In genomic region chr4:46718624-46719023, GRCm38 (mm10) we compare ENCODE assay signal across 22 mouse cellular contexts.
DNase-seq lines count a peak whose midpoint lies in the region; ATAC-seq lines count a peak whose summit lies in the region.
"Had no signal": no experiment of that assay in that cellular context is flagged by ENCODE, and none has a peak within 500 bp of the region (broad histone marks: within the 10 kb centered on the region; RNA-seq: fewer than 3 reads in every experiment).

No protein-coding gene starts in this region.

- H3K36me3 ChIP-seq in forebrain, embryonic 10.5 days (replicated peaks), result no peaks in the 10 kb centered on the region
- no peaks in the 10 kb centered on the region for H3K36me3 ChIP-seq in forebrain, embryonic 14.5 days (ENCODE audit: control insufficient read depth, insufficient read depth, low read length)
- no peaks in the 10 kb centered on the region for H3K36me3 ChIP-seq in limb, embryonic 15.5 days
- H3K36me3 ChIP-seq in limb, embryonic 10.5 days, result no peaks in the 10 kb centered on the region
- H3K36me3 ChIP-seq in midbrain, embryonic 15.5 days (replicated peaks), result peaks cover 4% of the 10 kb centered on the region; the same call in 1 of the 2 replicates
- no peaks in the 10 kb centered on the region for H3K36me3 ChIP-seq in midbrain, embryonic 14.5 days (ENCODE audit: control insufficient read depth, insufficient read depth, low read length)
- H3K36me3 ChIP-seq: embryonic facial prominence, embryonic 10.5 days; embryonic facial prominence, embryonic 12.5 days; forebrain, embryonic 12.5 days; forebrain, embryonic 15.5 days; G1E had no signal

- no peak for DNase-seq in forebrain, embryonic 10.5 days (ENCODE audit: extremely low spot score, low spot score)
- DNase-seq in forebrain, embryonic 14.5 days (ENCODE audit: low spot score), result no peak
- no peak for DNase-seq in limb, embryonic 10.5 days (ENCODE audit: low spot score)
- no peak for DNase-seq in midbrain, embryonic 14.5 days
- DNase-seq: adrenal gland, adult 8-10 months; adrenal gland, postnatal 14 days; adrenal gland, postnatal 36 days; B cell, adult 2 months; cerebellum, adult 11-12 months; cerebellum, adult 2 months; cerebellum, adult 9-10 months; forebrain, postnatal 0 days had no signal

- H3K9ac ChIP-seq in forebrain, embryonic 14.5 days (ENCODE audit: low read length), result no peak overlapping the region
- H3K9ac ChIP-seq in limb, embryonic 15.5 days, result no peak overlapping the region
- H3K9ac ChIP-seq in midbrain, embryonic 15.5 days, result no peak overlapping the region
- no peak overlapping the region for H3K9ac ChIP-seq in midbrain, embryonic 14.5 days (replicated peaks; ENCODE audit: low read length)
- H3K9ac ChIP-seq: embryonic facial prominence, embryonic 12.5 days; forebrain, embryonic 12.5 days; forebrain, embryonic 15.5 days; forebrain, postnatal 0 days had no signal

- no peak overlapping the region for H3K4me3 ChIP-seq in forebrain, embryonic 10.5 days
- H3K4me3 ChIP-seq in forebrain, embryonic 14.5 days (ENCODE audit: low read depth, low read length), result no peak overlapping the region
- no peak overlapping the region for H3K4me3 ChIP-seq in limb, embryonic 15.5 days
- H3K4me3 ChIP-seq in limb, embryonic 10.5 days, result no peak overlapping the region
- no peak overlapping the region for H3K4me3 ChIP-seq in midbrain, embryonic 15.5 days
- no peak overlapping the region for H3K4me3 ChIP-seq in midbrain, embryonic 14.5 days (replicated peaks; ENCODE audit: low read depth, low read length)
- H3K4me3 ChIP-seq: embryonic facial prominence, embryonic 10.5 days; embryonic facial prominence, embryonic 12.5 days; forebrain, embryonic 12.5 days; forebrain, embryonic 15.5 days had no signal

- peaks cover 10% of the 10 kb centered on the region; the same call in 1 of the 2 replicates for H3K27me3 ChIP-seq in forebrain, embryonic 10.5 days (ENCODE audit: poor library complexity, severe bottlenecking)
- no peaks in the 10 kb centered on the region for H3K27me3 ChIP-seq in forebrain, embryonic 14.5 days (replicated peaks; ENCODE audit: control insufficient read depth, insufficient read depth, low read length)
- H3K27me3 ChIP-seq in limb, embryonic 15.5 days, result peaks cover 9% of the 10 kb centered on the region; the same call in 1 of the 2 replicates
- H3K27me3 ChIP-seq in limb, embryonic 10.5 days (ENCODE audit: low read depth, poor library complexity, severe bottlenecking), result peaks cover 31% of the 10 kb centered on the region
- H3K27me3 ChIP-seq in midbrain, embryonic 15.5 days (replicated peaks), result no peaks in the 10 kb centered on the region
- H3K27me3 ChIP-seq in midbrain, embryonic 14.5 days (ENCODE audit: control insufficient read depth, insufficient read depth, low read length), result no peaks in the 10 kb centered on the region
- H3K27me3 ChIP-seq: forebrain, embryonic 12.5 days; forebrain, embryonic 15.5 days had no signal

- H3K4me2 ChIP-seq in forebrain, embryonic 14.5 days (ENCODE audit: low read length), result no peak overlapping the region
- no peak overlapping the region for H3K4me2 ChIP-seq in limb, embryonic 15.5 days
- no peak overlapping the region for H3K4me2 ChIP-seq in midbrain, embryonic 15.5 days
- H3K4me2 ChIP-seq in midbrain, embryonic 14.5 days (ENCODE audit: low read length), result no peak overlapping the region
- H3K4me2 ChIP-seq: embryonic facial prominence, embryonic 12.5 days; forebrain, embryonic 12.5 days; forebrain, embryonic 15.5 days had no signal

- no peaks in the 10 kb centered on the region for H3K9me3 ChIP-seq in forebrain, embryonic 10.5 days
- H3K9me3 ChIP-seq in forebrain, embryonic 14.5 days (replicated peaks; ENCODE audit: control insufficient read depth, low read length), result no peaks in the 10 kb centered on the region
- H3K9me3 ChIP-seq in limb, embryonic 15.5 days, result no peaks in the 10 kb centered on the region
- no peaks in the 10 kb centered on the region for H3K9me3 ChIP-seq in limb, embryonic 10.5 days (replicated peaks)
- no peaks in the 10 kb centered on the region for H3K9me3 ChIP-seq in midbrain, embryonic 15.5 days
- H3K9me3 ChIP-seq in midbrain, embryonic 14.5 days (ENCODE audit: control insufficient read depth, low read length), result no peaks in the 10 kb centered on the region
- H3K9me3 ChIP-seq: embryonic facial prominence, embryonic 10.5 days; embryonic facial prominence, embryonic 12.5 days; forebrain, embryonic 12.5 days; forebrain, embryonic 15.5 days had no signal

- WGBS in forebrain, embryonic 10.5 days, result 39% methylated on average over 7 of the region's 7 CpGs
- WGBS in forebrain, embryonic 14.5 days, result 40% methylated on average over 7 of the region's 7 CpGs
- WGBS in limb, embryonic 15.5 days, result 32% methylated on average over 7 of the region's 7 CpGs
- WGBS in limb, embryonic 10.5 days, result 30% methylated on average over 7 of the region's 7 CpGs
- WGBS in midbrain, embryonic 15.5 days, result 40% methylated on average over 7 of the region's 7 CpGs
- 33% methylated on average over 7 of the region's 7 CpGs for WGBS in midbrain, embryonic 14.5 days

- 0 out of 2 replicates have a peak overlapping the region, but pooled peaks have one; percentile 16 for H3K27ac ChIP-seq in forebrain, embryonic 10.5 days
- H3K27ac ChIP-seq in forebrain, embryonic 14.5 days (ENCODE audit: low read depth, low read length), result no peak overlapping the region
- no peak overlapping the region for H3K27ac ChIP-seq in limb, embryonic 15.5 days
- no peak overlapping the region for H3K27ac ChIP-seq in limb, embryonic 10.5 days
- H3K27ac ChIP-seq in midbrain, embryonic 15.5 days, result no peak overlapping the region
- no peak overlapping the region for H3K27ac ChIP-seq in midbrain, embryonic 14.5 days (replicated peaks; ENCODE audit: low read depth, low read length)
- H3K27ac ChIP-seq: embryonic facial prominence, embryonic 10.5 days; embryonic facial prominence, embryonic 12.5 days; forebrain, embryonic 12.5 days; forebrain, embryonic 15.5 days had no signal

- ATAC-seq in forebrain, embryonic 14.5 days, result no peak
- ATAC-seq in limb, embryonic 15.5 days (ENCODE audit: insufficient number of reproducible peaks, low FRiP score, low TSS enrichment, low read depth), result peak; percentile 15; the same call in 1 of the 2 replicates
- ATAC-seq in midbrain, embryonic 15.5 days (replicated peaks), result 0 out of 2 replicates have a peak, but pooled peaks have one; percentile 27
- no peak for ATAC-seq in midbrain, embryonic 14.5 days (ENCODE audit: low FRiP score, low TSS enrichment)
- ATAC-seq: activated CD4-positive, CD25-positive, alpha-beta regulatory T cell, adult 4 months; CD4-positive, CD25-positive, alpha-beta regulatory T cell, adult 4 months; forebrain, embryonic 15.5 days; forebrain, postnatal 0 days; Patski had no signal

- peaks cover 47% of the 10 kb centered on the region for H3K4me1 ChIP-seq in forebrain, embryonic 10.5 days
- H3K4me1 ChIP-seq in forebrain, embryonic 14.5 days (ENCODE audit: control insufficient read depth, insufficient read depth, low read length), result no peaks in the 10 kb centered on the region
- peaks cover 9% of the 10 kb centered on the region; the same call in 1 of the 2 replicates for H3K4me1 ChIP-seq in limb, embryonic 15.5 days
- H3K4me1 ChIP-seq in limb, embryonic 10.5 days, result peaks cover 25% of the 10 kb centered on the region; the same call in 1 of the 2 replicates
- H3K4me1 ChIP-seq in midbrain, embryonic 15.5 days, result peaks cover 16% of the 10 kb centered on the region
- peaks cover 13% of the 10 kb centered on the region; the same call in 1 of the 2 replicates for H3K4me1 ChIP-seq in midbrain, embryonic 14.5 days (ENCODE audit: control insufficient read depth, insufficient read depth, low read length)
- H3K4me1 ChIP-seq: embryonic facial prominence, embryonic 12.5 days; forebrain, embryonic 15.5 days had no signal

Comparison
In these comparisons a context has a peak if more than half of its experiments do, and no peak if none do; other contexts are left out.
1. ATAC-seq: peak in limb, embryonic 15.5 days (single experiment) and midbrain, embryonic 15.5 days (single experiment); none in forebrain, embryonic 14.5 days (single experiment) and midbrain, embryonic 14.5 days (single experiment).